Mouse (Mus musculus): ENCODE results near the gene Dnajc25.

Dnajc25 gene

GRCm38 (mm10) chr4:58994762-58995161 is at the start of gene Dnajc25:
Gene Dnajc25, plus strand, starts transcription at chr4:58995062.
- DNase-seq = no peak

GRCm38 (mm10) chr4:58948391-58948790 is 46.5 kb upstream of the Dnajc25 start:
- DNase-seq = no peak

GRCm38 (mm10) chr4:58952630-58953029 is 42.2 kb upstream of the Dnajc25 start:
- no peak for DNase-seq

GRCm38 (mm10) chr4:58961719-58962118 is 33.1 kb upstream of the Dnajc25 start:
- DNase-seq = no peak

- DNase-seq = no peak
Measured at GRCm38 (mm10) chr4:58963271-58963670, 31.6 kb upstream of the Dnajc25 start.

GRCm38 (mm10) chr4:58965136-58965535 is 29.7 kb upstream of the Dnajc25 start:
- DNase-seq = no peak

- no peak for DNase-seq
Measured at GRCm38 (mm10) chr4:58970678-58971077, 24.2 kb upstream of the Dnajc25 start.

- DNase-seq = no peak
Measured at GRCm38 (mm10) chr4:58975711-58976110, 19.2 kb upstream of the Dnajc25 start.

- peak; percentile 18 to 27 for DNase-seq
Measured at GRCm38 (mm10) chr4:58981421-58981820, 13.4 kb upstream of the Dnajc25 start.

- no peak for DNase-seq
Measured at GRCm38 (mm10) chr4:58982806-58983205, 12.1 kb upstream of the Dnajc25 start.

GRCm38 (mm10) chr4:58985157-58985648 is 9.7 kb upstream of the Dnajc25 start:
- DNase-seq = peak; percentile 80 to 85

GRCm38 (mm10) chr4:58986540-58987190 is 8.2 kb upstream of the Dnajc25 start, which contains the start of gene Ptgr1:
Gene Ptgr1, minus strand, starts transcription at chr4:58987119.
- DNase-seq = peak; percentile 85 to 91

- DNase-seq = no peak
Measured at GRCm38 (mm10) chr4:58989303-58989898, 5.5 kb upstream of the Dnajc25 start.

GRCm38 (mm10) chr4:58990609-58991434 is 4.0 kb upstream of the Dnajc25 start:
- peak in 1 of 2 experiments; percentile 44 for DNase-seq

- no peak for DNase-seq
Measured at GRCm38 (mm10) chr4:58992195-58992594, 2.7 kb upstream of the Dnajc25 start.

GRCm38 (mm10) chr4:58995251-58995693 is 410 bp downstream of the Dnajc25 start:
- DNase-seq = no peak

- DNase-seq = peak in 1 of 2 experiments; percentile 28
Measured at GRCm38 (mm10) chr4:58997081-58997480, 2.2 kb downstream of the Dnajc25 start.

GRCm38 (mm10) chr4:58998688-58999087 is 3.8 kb downstream of the Dnajc25 start:
- DNase-seq = no peak

GRCm38 (mm10) chr4:58999686-59000085 is 4.8 kb downstream of the Dnajc25 start:
- DNase-seq = peak; percentile 71 to 73

GRCm38 (mm10) chr4:59000614-59001013 is 5.8 kb downstream of the Dnajc25 start:
- peak; percentile 32 to 60 for DNase-seq

- peak; percentile 92 to 94 for DNase-seq
Measured at GRCm38 (mm10) chr4:59002948-59003805, 8.3 kb downstream of the Dnajc25 start, which contains the start of gene Gm20503. Gene Gm20503, plus strand, starts transcription at chr4:59003210.

GRCm38 (mm10) chr4:59003806-59004200 is 8.9 kb downstream of the Dnajc25 start:
- DNase-seq = no peak

Data from lung, adult 18-20 months (tissue).